In the genomic region with DNA sequence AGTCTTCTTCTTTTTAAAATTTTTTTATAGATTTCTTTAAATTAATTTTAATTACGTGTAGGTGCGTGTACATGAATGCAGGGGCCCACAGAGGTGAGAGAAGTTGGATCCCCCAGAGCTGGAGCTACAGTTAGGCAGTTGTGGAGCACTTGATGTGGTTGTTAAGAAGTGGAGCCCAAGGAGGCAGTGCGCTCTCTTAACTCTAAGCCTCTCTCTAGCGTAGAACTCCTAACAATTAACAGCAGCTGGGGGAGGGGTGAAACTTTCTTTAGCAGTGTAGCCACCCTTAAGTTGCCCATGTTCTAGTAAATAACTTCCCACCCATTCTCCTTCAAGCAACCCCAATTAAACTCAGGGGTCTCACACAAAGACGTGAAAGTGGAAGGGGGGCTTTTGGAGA, we compare ENCODE assay signal across 22 mouse cellular contexts.
DNase-seq lines count a peak whose midpoint lies in the region; ATAC-seq and TF ChIP-seq lines count a peak whose summit lies in the region.
"Had no signal": no experiment of that assay in that cellular context is flagged by ENCODE, and none has a peak within 500 bp of the region (broad histone marks: within the 10 kb centered on the region; RNA-seq: fewer than 3 reads in every experiment).

No protein-coding gene starts in this region.

- H3K9me3 ChIP-seq in hindbrain, embryonic 16.5 days (ENCODE audit: control insufficient read depth, low read length) = no peaks in the 10 kb centered on the region
- H3K9me3 ChIP-seq: embryonic facial prominence, embryonic 10.5 days; embryonic facial prominence, embryonic 12.5 days; forebrain, embryonic 13.5 days; forebrain, embryonic 15.5 days had no signal

- H3K4me1 ChIP-seq in thymus, adult 2 months (replicated peaks; ENCODE audit: control insufficient read depth, insufficient read depth, low read length) = peaks cover 23% of the 10 kb centered on the region
- no peaks in the 10 kb centered on the region for H3K4me1 ChIP-seq in hindbrain, embryonic 16.5 days (ENCODE audit: control insufficient read depth, insufficient read depth, low read depth, low read length)
- H3K4me1 ChIP-seq: embryonic facial prominence, embryonic 12.5 days; forebrain, embryonic 13.5 days; forebrain, embryonic 15.5 days had no signal

- no peaks in the 10 kb centered on the region for H3K27me3 ChIP-seq in thymus, adult 2 months (ENCODE audit: control insufficient read depth, insufficient read depth, low read length)
- no peaks in the 10 kb centered on the region for H3K27me3 ChIP-seq in hindbrain, embryonic 16.5 days (replicated peaks; ENCODE audit: control insufficient read depth, insufficient read depth, low read length)
- H3K27me3 ChIP-seq: embryonic facial prominence, embryonic 12.5 days; forebrain, embryonic 13.5 days; forebrain, embryonic 15.5 days had no signal

- no peaks in the 10 kb centered on the region for H3K36me3 ChIP-seq in thymus, adult 2 months (ENCODE audit: control insufficient read depth, insufficient read depth, low read length)
- no peaks in the 10 kb centered on the region for H3K36me3 ChIP-seq in hindbrain, embryonic 16.5 days (ENCODE audit: control insufficient read depth, insufficient read depth, low read length)
- H3K36me3 ChIP-seq: embryonic facial prominence, embryonic 12.5 days; forebrain, embryonic 15.5 days had no signal

- peak; percentile 30 for DNase-seq in thymus, adult 2 months
- peak; percentile 57 for DNase-seq in thymus, postnatal 0 days (ENCODE audit: low spot score)
- DNase-seq in thymus, postnatal 14 days = peak; percentile 57
- peak; percentile 20 to 44 for DNase-seq in thymus, postnatal 36 days
- no peak for DNase-seq in lung, postnatal 25 days (ENCODE audit: low spot score)
- no peak for DNase-seq in spleen, postnatal 4 days (ENCODE audit: low spot score in 2 of 2)
- no peak for DNase-seq in cerebellum, postnatal 4 days (ENCODE audit: low spot score in 2 of 2)
- DNase-seq: adrenal gland, adult 2 months; adrenal gland, postnatal 10 days; adrenal gland, postnatal 25 days; cerebellum, adult 11 months; cerebellum, adult 18-20 months; cerebellum, adult 8-10 months; cerebellum, adult 9-11 months; cerebellum, postnatal 14 days; cerebellum, postnatal 36 days; forebrain, postnatal 0 days had no signal

- TF ChIP-seq CTCF in thymus, adult 2 months (IDR thresholded peaks at IDR 0.05; ENCODE audit: borderline replicate concordance, control insufficient read depth, extremely low read depth, insufficient read depth, low read length, poor library complexity) = no peak

- no peak overlapping the region for H3K9ac ChIP-seq in hindbrain, embryonic 16.5 days (ENCODE audit: low read depth, low read length)
- H3K9ac ChIP-seq: embryonic facial prominence, embryonic 12.5 days; forebrain, embryonic 13.5 days; forebrain, embryonic 15.5 days; forebrain, postnatal 0 days had no signal

- no peak overlapping the region for H3K4me2 ChIP-seq in hindbrain, embryonic 16.5 days (ENCODE audit: low read length)
- H3K4me2 ChIP-seq: embryonic facial prominence, embryonic 12.5 days; forebrain, embryonic 13.5 days; forebrain, embryonic 15.5 days had no signal

- no peak overlapping the region for H3K4me3 ChIP-seq in thymus, adult 2 months (ENCODE audit: control insufficient read depth, insufficient read depth, low read length)
- H3K4me3 ChIP-seq in hindbrain, embryonic 16.5 days (ENCODE audit: low read length) = no peak overlapping the region
- H3K4me3 ChIP-seq: embryonic facial prominence, embryonic 10.5 days; embryonic facial prominence, embryonic 12.5 days; forebrain, embryonic 13.5 days; forebrain, embryonic 15.5 days had no signal

- WGBS in thymus, adult 2 months = 31% methylated on average over 5 of the region's 5 CpGs
- WGBS in hindbrain, embryonic 16.5 days = 88% methylated on average over 5 of the region's 5 CpGs

- TF ChIP-seq POLR2A in thymus, adult 2 months (IDR thresholded peaks at IDR 0.05; ENCODE audit: control insufficient read depth, extremely low read depth, insufficient read depth, low read length, poor library complexity) = no peak

- ATAC-seq in hindbrain, embryonic 16.5 days = no peak
- ATAC-seq: forebrain, embryonic 13.5 days; forebrain, embryonic 15.5 days; forebrain, postnatal 0 days had no signal

- no peak overlapping the region; the same call in 1 of the 2 replicates for H3K27ac ChIP-seq in thymus, adult 2 months (ENCODE audit: control insufficient read depth, insufficient read depth, low read length)
- no peak overlapping the region for H3K27ac ChIP-seq in hindbrain, embryonic 16.5 days (ENCODE audit: low read depth, low read length)
- H3K27ac ChIP-seq: embryonic facial prominence, embryonic 10.5 days; embryonic facial prominence, embryonic 12.5 days; forebrain, embryonic 13.5 days; forebrain, embryonic 15.5 days had no signal

Comparison
In these comparisons a context has a peak if more than half of its experiments do, and no peak if none do; other contexts are left out.
1. DNase-seq: peak in thymus, adult 2 months (single experiment), thymus, postnatal 0 days (single experiment), thymus, postnatal 14 days (single experiment) and thymus, postnatal 36 days (2 of 2); none in lung, postnatal 25 days (single experiment), spleen, postnatal 4 days (0 of 2) and cerebellum, postnatal 4 days (0 of 2).